ENCODE assay signal across 8 mouse cellular contexts in the genomic region with DNA sequence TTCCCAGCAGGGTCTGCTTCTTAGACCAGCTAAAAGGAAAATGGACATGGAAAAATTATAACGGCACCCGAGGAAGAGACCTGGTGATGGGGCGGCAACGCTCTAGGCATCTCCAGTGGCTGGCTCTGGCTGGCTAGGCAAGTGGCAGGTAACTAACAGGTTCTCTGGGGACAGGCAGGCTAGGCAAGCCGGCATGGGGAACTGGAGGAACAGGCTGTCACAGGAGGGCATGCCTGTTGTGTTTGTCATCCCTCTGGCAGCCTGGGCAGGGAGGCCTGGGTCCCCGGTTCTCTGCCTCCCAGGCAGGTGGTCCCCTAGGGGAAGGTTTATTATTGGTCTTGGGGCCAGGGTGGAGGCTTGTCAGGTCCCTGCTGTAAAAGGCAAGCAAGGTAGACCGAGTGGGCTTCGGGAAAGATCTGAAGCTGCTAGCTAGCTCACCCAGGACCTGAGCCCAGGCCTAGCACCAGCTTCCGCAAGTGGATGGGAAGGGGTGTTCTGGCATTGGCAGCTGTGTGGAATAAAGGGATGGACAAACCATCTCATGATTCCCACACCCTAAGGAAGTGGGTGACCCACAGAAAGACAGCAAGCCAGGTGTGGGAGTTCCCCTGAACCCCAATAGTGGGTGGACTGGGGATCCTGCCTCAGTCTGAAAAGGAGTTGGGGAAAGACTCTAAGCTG. TPM values are rescaled to one million over a fixed set of nuclear protein-coding genes. Genes with fewer than 3 reads are reported as not detected.
DNase-seq lines count a peak whose midpoint lies in the region; ATAC-seq and TF ChIP-seq lines count a peak whose summit lies in the region.
"Had no signal": no experiment of that assay in that cellular context is flagged by ENCODE, and none has a peak within 500 bp of the region (broad histone marks: within the 10 kb centered on the region; RNA-seq: fewer than 3 reads in every experiment).

No protein-coding gene starts in this region.

- peak overlapping the region; percentile 98 for H3K4me2 ChIP-seq in forebrain, embryonic 12.5 days
- H3K4me2 ChIP-seq in limb, embryonic 12.5 days: peak overlapping the region; percentile 100; the same call in 1 of the 2 replicates
- peak overlapping the region; percentile 98 for H3K4me2 ChIP-seq in stomach, embryonic 14.5 days (replicated peaks; ENCODE audit: low read depth, low read length)

- peaks cover 35% of the 10 kb centered on the region for H3K27me3 ChIP-seq in forebrain, embryonic 12.5 days
- H3K27me3 ChIP-seq in limb, embryonic 12.5 days: peaks cover 89% of the 10 kb centered on the region
- H3K27me3 ChIP-seq in stomach, embryonic 14.5 days (ENCODE audit: control insufficient read depth, insufficient read depth, low read length): 0 out of 2 replicates have a peak, but pooled peaks cover 6% of the 10 kb centered on the region

- H3K36me3 ChIP-seq in forebrain, embryonic 12.5 days (replicated peaks): no peaks in the 10 kb centered on the region
- H3K36me3 ChIP-seq in limb, embryonic 12.5 days: no peaks in the 10 kb centered on the region
- H3K36me3 ChIP-seq in stomach, embryonic 14.5 days (ENCODE audit: control insufficient read depth, insufficient read depth, low read length): no peaks in the 10 kb centered on the region
- H3K36me3 ChIP-seq: lung, embryonic 15.5 days had no signal

- no peak for DNase-seq in left cerebral cortex, adult 2 months (ENCODE audit: extremely low spot score in 1 of 2, low spot score in 2 of 2)
- DNase-seq in left cerebral cortex, postnatal 4 days: no peak
- DNase-seq in left cerebral cortex, postnatal 25 days (ENCODE audit: low spot score in 2 of 2): no peak
- DNase-seq in lung, adult 2 months: no peak

- no peaks in the 10 kb centered on the region for H3K9me3 ChIP-seq in forebrain, embryonic 12.5 days
- no peaks in the 10 kb centered on the region for H3K9me3 ChIP-seq in limb, embryonic 12.5 days
- H3K9me3 ChIP-seq in stomach, embryonic 14.5 days (ENCODE audit: control insufficient read depth, low read depth, low read length): no peaks in the 10 kb centered on the region
- H3K9me3 ChIP-seq: lung, embryonic 15.5 days had no signal

- TF ChIP-seq POLR2A in lung, adult 2 months (IDR thresholded peaks at IDR 0.05; ENCODE audit: borderline replicate concordance, extremely low read depth, low read depth, low read length): no peak

- H3K4me1 ChIP-seq in forebrain, embryonic 12.5 days: peaks cover 74% of the 10 kb centered on the region
- H3K4me1 ChIP-seq in limb, embryonic 12.5 days (replicated peaks): peaks cover 43% of the 10 kb centered on the region
- H3K4me1 ChIP-seq in stomach, embryonic 14.5 days (ENCODE audit: control insufficient read depth, insufficient read depth, low read length): peaks cover 33% of the 10 kb centered on the region
- H3K4me1 ChIP-seq in lung, adult 2 months (ENCODE audit: control insufficient read depth, insufficient read depth, low read length): no peaks in the 10 kb centered on the region

- 51% methylated on average over 9 of the region's 9 CpGs for WGBS in forebrain, embryonic 12.5 days
- WGBS in limb, embryonic 12.5 days: 47% methylated on average over 9 of the region's 9 CpGs
- 63% methylated on average over 9 of the region's 9 CpGs for WGBS in stomach, embryonic 14.5 days
- 68% methylated on average over 9 of the region's 9 CpGs for WGBS in lung, adult 2 months

- H3K27ac ChIP-seq in left cerebral cortex, adult 2 months: peak overlapping the region; percentile 93
- peak overlapping the region; percentile 93 for H3K27ac ChIP-seq in forebrain, embryonic 12.5 days
- H3K27ac ChIP-seq in limb, embryonic 12.5 days: no peak overlapping the region
- peak overlapping the region; percentile 55; the same call in 1 of the 2 replicates for H3K27ac ChIP-seq in stomach, embryonic 14.5 days (ENCODE audit: low read length)
- H3K27ac ChIP-seq: lung, embryonic 15.5 days had no signal

- ATAC-seq in forebrain, embryonic 12.5 days (ENCODE audit: low FRiP score): no peak
- ATAC-seq in limb, embryonic 12.5 days (ENCODE audit: insufficient number of reproducible peaks, insufficient read depth, low FRiP score, low TSS enrichment, low read depth): no peak
- ATAC-seq in stomach, embryonic 14.5 days (ENCODE audit: insufficient number of reproducible peaks, insufficient read depth, low FRiP score, low read depth): no peak

- peak overlapping the region; percentile 88; the same call in 1 of the 2 replicates for H3K9ac ChIP-seq in forebrain, embryonic 12.5 days
- no peak overlapping the region for H3K9ac ChIP-seq in limb, embryonic 12.5 days (replicated peaks)
- H3K9ac ChIP-seq in stomach, embryonic 14.5 days (replicated peaks; ENCODE audit: low read depth, low read length): 0 out of 2 replicates have a peak overlapping the region, but pooled peaks have one; percentile 41

- peak overlapping the region; percentile 83 for H3K4me3 ChIP-seq in left cerebral cortex, adult 2 months
- H3K4me3 ChIP-seq in forebrain, embryonic 12.5 days (replicated peaks): no peak overlapping the region; the same call in 1 of the 2 replicates
- peak overlapping the region; percentile 70; the same call in 1 of the 2 replicates for H3K4me3 ChIP-seq in limb, embryonic 12.5 days (replicated peaks)
- no peak overlapping the region; the same call in 1 of the 2 replicates for H3K4me3 ChIP-seq in stomach, embryonic 14.5 days (ENCODE audit: low read depth, low read length)
- H3K4me3 ChIP-seq in lung, adult 2 months (replicated peaks; ENCODE audit: extremely low read depth, low read depth, low read length): no peak overlapping the region

- TF ChIP-seq CTCF in left cerebral cortex, adult 2 months (IDR thresholded peaks at IDR 0.05): no peak
- TF ChIP-seq CTCF in lung, adult 2 months (IDR thresholded peaks at IDR 0.05; ENCODE audit: insufficient read depth, low read length): no peak

- intact Hi-C loops in left cerebral cortex, adult 2 months (cut with DNase I): no loop called here
- intact Hi-C loops in left cerebral cortex, postnatal 4 days (cut with DNase I): no loop called here
- intact Hi-C loops in left cerebral cortex, postnatal 25 days (cut with DNase I): loop anchor here (2.0 kb wide), 1 partner anchor 18 kb away; no protein-coding TSS in a partner anchor

RNA-seq across cellular contexts. Expression of gene Nol4l, which starts 2.8 kb away (rescaled TPM):
- total RNA-seq in left cerebral cortex, adult 2 months (2021): 10 to 100 TPM; 45.0 to 51.3 TPM
- total RNA-seq in left cerebral cortex, postnatal 4 days (2021): 100 to 1,000 TPM; 111 to 122 TPM
- 31.4 and 34.5 TPM in 2 replicates for polyA plus RNA-seq in forebrain, embryonic 12.5 days (2016; fragmentation: Nextera tagmentation; extraction: Ambion mirVana)
- polyA plus RNA-seq in limb, embryonic 12.5 days (2016; fragmentation: Nextera tagmentation; extraction: Ambion mirVana): 12.5 and 12.6 TPM in 2 replicates
- polyA plus RNA-seq in stomach, embryonic 14.5 days (2014; fragmentation: Nextera tagmentation; extraction: Ambion mirVana): 14.6 and 17.7 TPM in 2 replicates
- 10 to 100 TPM; 45.0 to 48.4 TPM for total RNA-seq in left cerebral cortex, postnatal 25 days (2021)
- 14.7 TPM in 2 replicates for polyA plus RNA-seq in lung, adult 2 months (2012; rRNA removed)

RNA-seq across cellular contexts. Expression of gene 4930404H24Rik, which starts 34.4 kb away (rescaled TPM):
- total RNA-seq in left cerebral cortex, adult 2 months (2021): not detected
- not detected for total RNA-seq in left cerebral cortex, postnatal 4 days (2021)
- polyA plus RNA-seq in forebrain, embryonic 12.5 days (2016; fragmentation: Nextera tagmentation; extraction: Ambion mirVana): not detected in 2 replicates
- polyA plus RNA-seq in limb, embryonic 12.5 days (2016; fragmentation: Nextera tagmentation; extraction: Ambion mirVana): not detected in 2 replicates
- polyA plus RNA-seq in stomach, embryonic 14.5 days (2014; fragmentation: Nextera tagmentation; extraction: Ambion mirVana): not detected in 2 replicates
- not detected for total RNA-seq in left cerebral cortex, postnatal 25 days (2021)
- not detected in 2 replicates for polyA plus RNA-seq in lung, adult 2 months (2012; rRNA removed)
- polyA plus RNA-seq: lung, embryonic 15.5 days had no signal

Comparison
In these comparisons a context has a peak if more than half of its experiments do, and no peak if none do; other contexts are left out.
1. H3K4me3 ChIP-seq: peak in left cerebral cortex, adult 2 months (single experiment) and limb, embryonic 12.5 days (single experiment); none in forebrain, embryonic 12.5 days (single experiment), stomach, embryonic 14.5 days (single experiment) and lung, adult 2 months (single experiment).
2. Peak in every context shown above with its lines, with median percentiles within 50 percentile points of each other: H3K4me2 ChIP-seq.